Mouse (Mus musculus) spleen, embryonic (tissue): ENCODE results near the gene Hoxc8.

Source experiments
- CTCF ChIA-PET: fragments of 350-600 bp; sonication (Branson Sonifier 250); formaldehyde crosslinking; loops from one replicate; lab custom pipeline; 2022; lab: Charles Lee

Hoxc8 gene

DNA sequence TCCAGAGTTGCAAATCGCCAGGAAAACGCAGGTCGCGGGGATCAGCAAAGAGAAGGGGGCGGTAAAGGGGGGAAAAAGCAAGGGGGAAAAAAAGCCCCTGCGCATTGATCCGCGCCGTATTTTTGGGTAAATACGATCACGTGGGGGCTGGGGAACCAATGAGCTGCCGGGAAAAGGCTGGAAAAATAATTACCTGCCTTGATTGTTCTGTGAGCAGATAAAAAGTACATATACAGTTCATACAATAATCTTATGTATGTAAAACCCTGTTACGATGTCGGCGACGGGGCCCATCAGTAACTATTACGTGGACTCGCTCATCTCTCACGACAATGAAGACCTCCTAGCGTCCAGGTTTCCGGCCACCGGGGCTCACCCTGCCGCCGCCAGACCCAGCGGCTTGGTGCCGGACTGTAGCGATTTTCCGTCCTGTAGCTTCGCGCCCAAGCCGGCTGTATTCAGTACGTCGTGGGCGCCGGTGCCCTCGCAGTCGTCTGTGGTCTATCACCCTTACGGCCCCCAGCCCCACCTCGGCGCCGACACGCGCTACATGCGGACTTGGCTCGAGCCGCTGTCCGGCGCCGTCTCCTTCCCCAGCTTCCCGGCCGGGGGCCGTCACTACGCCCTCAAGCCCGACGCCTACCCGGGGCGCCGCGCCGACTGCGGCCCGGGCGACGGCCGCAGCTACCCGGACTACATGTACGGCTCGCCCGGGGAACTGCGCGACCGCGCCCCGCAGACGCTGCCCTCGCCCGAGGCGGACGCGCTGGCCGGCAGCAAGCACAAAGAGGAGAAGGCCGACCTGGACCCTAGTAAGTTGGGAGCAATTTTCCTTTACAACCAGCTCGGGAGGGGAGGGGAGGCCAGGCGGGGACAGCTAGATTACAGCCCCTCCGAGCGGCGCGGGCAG, 8.8 kb upstream of the Hoxc8 start:
- CTCF ChIA-PET = no interaction called here

DNA sequence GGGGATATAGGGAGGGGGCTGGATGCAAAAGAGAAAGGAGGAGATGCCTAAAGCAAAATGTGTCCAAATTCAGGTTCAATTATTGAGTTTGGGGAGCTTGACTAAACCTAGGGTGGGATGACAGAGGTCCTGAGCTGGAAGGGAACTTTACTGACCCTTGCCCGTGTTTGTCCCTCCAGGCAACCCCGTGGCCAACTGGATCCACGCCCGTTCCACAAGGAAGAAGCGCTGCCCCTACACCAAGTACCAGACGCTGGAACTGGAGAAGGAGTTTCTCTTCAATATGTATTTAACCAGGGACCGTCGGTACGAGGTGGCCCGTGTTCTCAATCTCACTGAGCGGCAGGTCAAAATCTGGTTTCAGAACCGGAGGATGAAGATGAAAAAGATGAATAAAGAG, 6.7 kb upstream of the Hoxc8 start:
- CTCF ChIA-PET = no interaction called here

DNA sequence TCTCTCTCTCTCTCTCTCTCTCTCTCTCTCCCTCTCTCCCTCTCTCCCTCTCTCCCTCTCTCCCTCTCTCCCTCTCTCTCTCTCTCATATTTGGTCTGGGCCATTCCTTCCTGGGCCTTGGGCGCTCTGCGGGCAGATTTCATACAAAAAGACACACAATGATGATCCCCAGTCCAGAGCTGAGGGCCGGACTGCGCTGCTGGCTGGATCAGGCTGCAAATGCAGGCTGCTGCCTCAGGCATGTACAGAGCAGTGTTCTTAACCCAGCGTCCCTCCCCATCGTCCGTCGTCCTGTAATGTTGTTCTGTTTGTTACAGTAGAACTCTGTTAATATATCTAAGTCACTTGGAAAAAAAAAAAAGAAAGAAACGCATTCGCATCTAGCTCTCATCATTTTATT, 5.9 kb upstream of the Hoxc8 start:
- CTCF ChIA-PET = no interaction called here

DNA sequence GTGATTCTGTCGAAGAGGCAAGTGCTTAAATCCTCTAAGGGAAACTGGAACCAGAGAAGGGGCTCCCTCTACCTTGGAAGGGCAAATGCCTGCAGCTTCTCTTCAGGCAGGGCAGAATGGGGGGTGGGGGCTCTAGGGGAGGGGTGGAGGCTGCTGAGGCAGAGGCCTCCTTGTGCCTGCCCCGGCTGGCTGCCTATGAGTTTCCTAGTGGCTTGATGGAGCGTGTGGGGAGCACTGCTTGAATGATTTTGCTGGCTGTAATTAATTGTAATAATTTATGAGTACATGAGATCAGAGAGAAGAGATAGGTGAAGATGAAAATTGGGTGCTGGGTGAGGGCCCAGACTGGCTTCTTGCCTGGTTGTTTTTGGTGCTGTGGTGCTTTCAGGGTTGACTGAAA, 5.5 kb upstream of the Hoxc8 start:
- CTCF ChIA-PET = interaction anchor here (0.5 kb wide), 1 partner anchor 33 kb away, joined by 3 read pairs; no protein-coding TSS in a partner anchor

DNA sequence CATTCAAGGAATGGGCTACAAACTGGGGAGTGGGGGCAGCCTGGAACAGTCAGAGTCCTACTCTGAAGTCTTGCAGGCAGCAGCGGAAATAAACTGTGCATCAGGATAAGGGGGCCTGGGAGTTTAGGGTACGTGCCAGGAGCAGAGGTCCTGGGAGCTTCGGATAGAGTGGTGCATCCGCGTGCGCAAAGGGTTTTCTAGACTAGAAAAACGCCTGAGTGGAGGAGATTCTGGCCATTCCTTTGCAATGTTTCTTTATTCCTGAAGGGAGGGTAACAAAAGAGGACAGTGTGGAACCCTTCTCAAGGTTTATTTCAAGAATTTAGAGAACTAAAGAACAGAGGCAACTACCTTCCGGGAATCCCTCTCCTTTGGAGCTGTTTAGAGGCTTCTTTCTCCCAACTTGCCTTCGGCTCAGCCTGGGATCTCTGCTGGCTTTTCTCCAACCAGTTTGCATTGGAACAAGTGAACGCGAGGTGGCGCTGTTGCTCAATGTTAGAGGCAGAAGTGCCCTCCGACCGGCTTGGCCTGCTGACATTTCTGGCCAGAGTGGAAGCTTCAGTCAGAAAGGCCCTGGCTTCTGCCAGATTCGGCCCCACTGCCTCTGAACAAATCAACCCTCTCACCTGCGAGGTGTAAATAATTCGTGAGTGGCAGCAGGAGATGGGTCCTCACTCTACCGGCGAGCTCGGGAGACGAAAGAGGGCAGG, 3.1 kb upstream of the Hoxc8 start:
- CTCF ChIA-PET = interaction anchor here (0.6 to 1.3 kb wide), 6 partner anchors 15 to 469 kb away, joined by 3 to 4 read pairs (median 4); no protein-coding TSS in a partner anchor

GRCm38 (mm10) chr15:102988078-102988477, 2.3 kb upstream of the Hoxc8 start:
- CTCF ChIA-PET = interaction anchor here (0.6 to 0.9 kb wide), 4 partner anchors 26 to 761 kb away, joined by 4 to 8 read pairs (median 4); no protein-coding TSS in a partner anchor

GRCm38 (mm10) chr15:102991782-102992181, 1.4 kb downstream of the Hoxc8 start:
- CTCF ChIA-PET = interaction anchor here (0.8 kb wide), 1 partner anchor 186 kb away, joined by 4 read pairs; no protein-coding TSS in a partner anchor

- CTCF ChIA-PET = interaction anchor here (0.7 to 0.8 kb wide), 2 partner anchors 186 to 189 kb away, joined by 4 to 9 read pairs; no protein-coding TSS in a partner anchor
Measured at GRCm38 (mm10) chr15:102992206-102992605, 1.8 kb downstream of the Hoxc8 start.

DNA sequence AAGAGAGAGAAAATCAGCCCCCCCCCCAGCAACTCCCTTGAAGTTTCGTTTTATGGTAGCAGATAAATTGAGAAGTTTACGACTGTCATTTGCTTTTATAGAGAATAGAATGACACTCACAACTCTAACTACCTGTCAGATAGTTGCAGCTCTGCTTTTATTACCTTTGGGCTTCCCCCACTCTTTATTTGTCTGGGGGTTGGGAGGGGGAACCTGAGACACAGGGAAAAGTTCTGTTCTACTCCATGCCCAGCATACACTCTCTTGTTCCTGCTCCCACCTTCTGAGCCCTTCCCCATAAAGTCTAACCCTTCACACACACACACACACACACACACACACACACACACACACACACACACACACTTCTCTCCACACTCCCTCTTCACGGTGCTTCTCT, 2.5 kb downstream of the Hoxc8 start:
- CTCF ChIA-PET = interaction anchor here (0.7 kb wide), 1 partner anchor 189 kb away, joined by 9 read pairs; no protein-coding TSS in a partner anchor

DNA sequence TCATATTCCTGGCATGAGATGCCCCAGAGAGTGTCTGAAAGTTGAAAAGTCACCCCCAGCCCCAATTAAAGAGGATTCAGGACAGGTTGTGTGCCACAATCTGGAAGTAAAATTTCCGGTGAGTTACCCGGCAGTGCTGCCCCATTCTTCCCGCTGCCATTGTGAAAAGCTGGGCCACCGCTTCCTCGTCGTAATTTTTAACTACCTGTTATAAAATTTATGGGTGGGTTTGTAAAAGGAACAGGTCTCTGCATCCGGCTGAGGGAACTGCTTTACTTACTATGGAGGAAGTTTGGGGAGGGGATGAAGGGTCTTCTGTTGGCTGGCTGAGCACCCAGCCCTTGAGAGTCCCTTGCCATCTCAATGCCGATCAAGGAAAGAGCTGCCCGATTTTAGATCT, 6.1 kb downstream of the Hoxc8 start:
- CTCF ChIA-PET = interaction anchor here (1.3 kb wide), 1 partner anchor 17 kb away, joined by 3 read pairs; no protein-coding TSS in a partner anchor

- CTCF ChIA-PET = interaction anchor here (1.3 kb wide), 1 partner anchor 16 kb away, joined by 3 read pairs; no protein-coding TSS in a partner anchor
Measured at GRCm38 (mm10) chr15:102997431-102997830, 7.0 kb downstream of the Hoxc8 start.

- CTCF ChIA-PET = interaction anchor here (1.3 kb wide), 1 partner anchor 15 kb away, joined by 3 read pairs; no protein-coding TSS in a partner anchor
Measured at GRCm38 (mm10) chr15:102997939-102998355, 7.5 kb downstream of the Hoxc8 start, which contains the start of gene Hoxc6. Gene Hoxc6, plus strand, starts transcription at chr15:102998257.

- CTCF ChIA-PET = no interaction called here
Measured at GRCm38 (mm10) chr15:102998608-102999182, 8.3 kb downstream of the Hoxc8 start.

DNA sequence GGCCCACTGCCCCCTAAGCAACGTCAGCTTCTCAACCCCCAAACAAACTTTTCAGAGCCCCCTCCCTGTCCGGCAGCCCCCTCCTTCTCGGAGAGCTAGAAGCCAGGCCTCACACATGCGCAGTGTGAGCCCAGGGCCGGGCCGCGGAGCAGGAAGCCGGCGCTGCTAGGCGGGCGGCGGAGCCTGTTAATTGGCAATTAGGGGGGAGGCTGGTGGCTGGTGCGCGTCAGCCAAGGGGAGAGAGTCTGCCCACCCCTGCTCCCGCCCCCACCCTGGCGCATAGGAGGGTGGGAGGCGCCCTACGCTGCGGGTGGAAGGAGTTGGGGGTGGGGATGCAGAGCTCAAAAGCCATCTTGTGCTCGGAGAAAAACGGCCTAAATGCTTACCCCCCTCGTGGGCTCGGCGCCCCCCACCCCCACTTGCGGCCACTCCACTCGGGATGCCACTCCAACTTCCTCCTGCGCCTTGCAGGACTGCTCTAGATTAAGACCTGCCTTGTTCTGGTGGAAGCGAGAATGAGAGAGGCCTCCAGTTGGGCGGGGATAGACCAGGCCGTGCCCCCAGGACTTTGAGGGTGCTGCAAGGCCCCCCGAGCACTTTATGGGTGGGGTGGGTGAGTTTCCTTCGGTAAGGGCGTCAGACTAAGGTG, 8.9 kb downstream of the Hoxc8 start:
- CTCF ChIA-PET = interaction anchor here (0.6 kb wide), 2 partner anchors 116 to 1808 kb away, joined by 8 to 10 read pairs; no protein-coding TSS in a partner anchor

- CTCF ChIA-PET = interaction anchor here (0.6 kb wide), 2 partner anchors 115 to 1809 kb away, joined by 8 to 10 read pairs; no protein-coding TSS in a partner anchor
Measured at GRCm38 (mm10) chr15:102999955-103000354, 9.5 kb downstream of the Hoxc8 start.

DNA sequence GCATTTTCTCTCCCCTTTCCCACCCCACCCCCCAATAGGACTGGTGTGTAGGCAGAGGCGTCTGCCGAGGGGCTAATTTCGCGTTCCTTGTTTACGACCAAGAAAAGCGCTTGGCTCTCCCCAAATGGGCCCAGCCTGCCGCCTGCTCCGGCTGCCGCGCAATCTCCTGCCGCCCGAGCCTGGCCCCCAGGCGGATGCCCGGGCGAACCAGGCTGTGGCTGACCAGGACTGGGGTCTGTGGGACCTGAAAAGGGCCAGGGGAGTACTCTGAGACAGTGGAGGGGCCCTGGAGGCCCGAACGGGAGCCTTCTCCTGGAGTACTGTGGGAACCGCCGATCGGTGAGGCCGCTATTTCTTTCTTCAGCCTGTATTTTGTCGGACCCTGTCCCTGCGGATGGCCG, 10.1 kb downstream of the Hoxc8 start:
- CTCF ChIA-PET = no interaction called here

GRCm38 (mm10) chr15:103001370-103001769, 11.0 kb downstream of the Hoxc8 start:
- CTCF ChIA-PET = no interaction called here

DNA sequence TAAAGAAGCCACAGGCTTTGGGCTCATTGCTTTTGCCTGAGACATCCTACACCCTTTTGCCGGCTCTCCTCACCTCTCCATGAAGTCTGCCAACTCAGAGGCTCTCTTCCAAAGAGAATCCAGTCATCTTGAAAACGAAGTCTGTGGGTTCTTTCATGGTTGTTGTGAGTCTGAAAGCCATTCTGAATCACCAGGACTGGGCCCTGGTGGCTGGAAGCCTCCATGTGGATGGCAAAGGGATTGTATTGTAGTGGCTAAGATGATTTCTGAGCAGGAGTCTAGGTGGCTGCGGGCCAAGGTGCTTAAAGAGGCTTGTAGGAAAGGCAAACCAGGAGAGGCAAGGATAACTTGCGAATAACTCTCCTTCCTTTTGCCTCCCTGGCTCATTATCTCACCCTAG, 11.7 kb downstream of the Hoxc8 start:
- CTCF ChIA-PET = interaction anchor here (0.6 kb wide), 1 partner anchor 116 kb away, joined by 6 read pairs; no protein-coding TSS in a partner anchor

DNA sequence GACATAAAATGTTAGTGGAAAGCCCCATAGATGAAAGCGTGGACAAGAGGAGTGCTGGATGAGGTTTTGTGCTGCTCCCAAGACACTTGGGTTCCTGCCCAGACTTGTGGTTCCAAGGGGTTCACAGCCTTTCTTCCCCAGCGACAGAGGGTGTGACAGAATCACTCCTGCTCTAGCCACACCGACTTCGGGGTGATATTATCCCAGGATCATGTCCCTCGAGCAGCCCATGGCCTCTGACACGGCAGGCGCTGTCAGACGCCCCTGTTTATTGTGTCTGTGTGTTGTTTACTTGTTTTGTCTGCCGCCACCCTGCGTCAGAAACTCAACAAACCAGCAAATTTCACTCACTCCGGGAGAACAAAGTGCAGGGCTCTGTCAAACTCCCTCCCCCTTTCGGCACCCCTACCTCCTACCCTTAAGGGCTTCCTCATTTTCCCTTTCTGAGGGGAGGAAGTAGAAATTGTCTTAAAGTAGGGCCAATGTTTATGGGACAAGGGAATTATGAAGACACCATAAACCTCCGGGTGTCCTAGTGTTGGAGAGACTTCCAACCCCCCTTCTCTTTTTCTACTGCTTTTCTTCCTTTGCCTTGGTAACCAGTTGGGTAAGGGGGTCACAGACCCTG, 12.5 kb downstream of the Hoxc8 start:
- CTCF ChIA-PET = interaction anchor here (0.6 kb wide), 1 partner anchor 116 kb away, joined by 6 read pairs; no protein-coding TSS in a partner anchor

DNA sequence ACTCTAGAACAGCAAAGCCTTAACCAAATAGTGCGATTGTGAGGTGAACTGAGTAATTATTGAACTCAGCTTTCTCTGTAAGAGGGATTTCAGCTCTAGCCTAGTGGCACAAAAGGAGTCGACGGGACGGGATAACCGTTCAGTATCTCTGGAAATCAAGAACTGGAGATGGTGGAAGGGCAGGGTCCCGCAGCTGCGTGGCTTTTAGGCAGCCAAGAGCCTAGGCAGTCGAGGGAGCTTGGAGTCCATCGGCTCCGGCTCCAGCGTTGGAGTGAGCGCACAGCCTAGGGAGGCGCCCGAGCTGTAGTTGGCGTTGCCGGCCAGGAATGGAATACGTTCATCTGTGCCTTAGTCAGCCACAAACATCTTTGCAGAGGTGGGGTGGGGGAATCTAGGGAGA, 14.9 kb downstream of the Hoxc8 start:
- CTCF ChIA-PET = interaction anchor here (0.5 kb wide), 1 partner anchor 55 kb away, joined by 4 read pairs; no protein-coding TSS in a partner anchor
